Mouse (Mus musculus): Measurements from ENCODE around the gene Slc39a5. TPM values are rescaled to one million over a fixed set of nuclear protein-coding genes. Genes with fewer than 3 reads are reported as not detected.

Gene Slc39a5
- total RNA-seq (2021) (not detected), polyA plus RNA-seq (2012; rRNA removed) (not detected in 2 replicates)
- long read RNA-seq: 0 reads

DNA sequence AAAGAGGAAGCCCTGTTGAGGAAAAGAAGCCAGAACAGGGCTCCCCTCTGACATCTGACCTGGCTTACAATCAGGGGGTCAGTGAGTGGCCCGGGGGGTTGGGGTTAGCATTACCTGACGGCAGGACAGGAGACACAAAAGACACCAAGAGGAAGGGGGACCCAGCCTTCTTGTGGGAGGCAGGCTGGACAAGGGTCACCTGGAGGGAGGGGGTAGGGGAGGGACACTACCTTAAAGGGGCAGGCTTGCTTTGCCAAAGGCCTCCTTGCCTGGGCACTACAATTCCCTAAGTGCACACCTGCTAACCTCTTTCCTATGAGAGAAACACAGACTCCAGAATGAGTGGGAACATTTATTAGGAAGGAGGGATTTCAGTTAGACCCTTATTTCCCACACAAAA is at the start of gene Slc39a5:
Slc39a5 (minus strand) TSS at position 174 of the 400 bp plus-strand sequence.
- no peak for DNase-seq
- Histone ChIP-seq H3K27me3 (ENCODE audit: control insufficient read depth, insufficient read depth, low read length) (no peaks in the 10 kb centered on the region), H3K36me3 (ENCODE audit: control insufficient read depth, insufficient read depth, low read length) (no peaks in the 10 kb centered on the region), H3K27ac (no peak within 1 kb of the TSS), H3K4me3 (no peak within 1 kb of the TSS), H3K9ac (ENCODE audit: low read depth, low read length) (no peak within 1 kb of the TSS), H3K4me1 (ENCODE audit: control insufficient read depth, insufficient read depth, low read length) (no peaks in the 10 kb centered on the region), H3K79me2 (replicated peaks; ENCODE audit: control insufficient read depth, insufficient read depth, low read length) (no peaks in the 10 kb centered on the region)
- TF ChIP-seq POLR2A (IDR thresholded peaks at IDR 0.05; ENCODE audit: insufficient read depth, low read depth, low read length): no peak
- TF ChIP-seq CTCF (IDR thresholded peaks at IDR 0.05): no peak
- TF ChIP-seq EP300 (IDR thresholded peaks at IDR 0.05; ENCODE audit: insufficient read depth, low read depth, low read length): no peak
- 46% methylated on average over 2 of the region's 2 CpGs for WGBS
- intact Hi-C loops (cut with DNase I): no loop called here

DNA sequence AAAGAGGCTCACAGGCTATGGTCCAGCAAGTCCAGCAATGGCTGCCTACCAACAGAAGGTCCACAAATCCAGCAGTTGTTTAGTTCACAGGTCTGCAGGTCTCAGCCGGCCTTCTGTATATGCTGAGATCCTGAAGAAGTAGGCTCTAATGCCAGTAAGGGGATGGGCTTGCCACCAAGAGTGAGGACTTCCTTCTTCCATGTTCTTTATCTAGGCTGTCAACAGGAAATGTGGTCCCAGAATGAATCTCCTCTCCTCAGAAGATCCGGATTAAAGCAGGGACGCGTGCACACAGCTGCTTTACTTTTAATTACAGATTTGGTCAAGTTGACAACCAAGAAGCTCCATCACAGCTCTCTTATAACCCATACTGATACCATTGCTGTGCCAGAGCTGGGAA is 44.4 kb upstream of the Slc39a5 start:
- H3K9ac ChIP-seq (ENCODE audit: low read depth, low read length): no peak overlapping the region
- peak overlapping the region; percentile 18; the same call in 1 of the 2 replicates for H3K27ac ChIP-seq
- no peaks in the 10 kb centered on the region for H3K4me1 ChIP-seq (ENCODE audit: control insufficient read depth, insufficient read depth, low read length)
- TF ChIP-seq EP300 (IDR thresholded peaks at IDR 0.05; ENCODE audit: insufficient read depth, low read depth, low read length) (no peak), CTCF (IDR thresholded peaks at IDR 0.05) (no peak), POLR2A (IDR thresholded peaks at IDR 0.05; ENCODE audit: insufficient read depth, low read depth, low read length) (no peak)
- no peaks in the 10 kb centered on the region for H3K27me3 ChIP-seq (ENCODE audit: control insufficient read depth, insufficient read depth, low read length)
- 33% methylated on average over 4 of the region's 4 CpGs for WGBS
- no peaks in the 10 kb centered on the region for H3K79me2 ChIP-seq (replicated peaks; ENCODE audit: control insufficient read depth, insufficient read depth, low read length)
- H3K36me3 ChIP-seq (ENCODE audit: control insufficient read depth, insufficient read depth, low read length): no peaks in the 10 kb centered on the region
- intact Hi-C loops (cut with DNase I): no loop called here
- DNase-seq: no peak
- no peak overlapping the region for H3K4me3 ChIP-seq

DNA sequence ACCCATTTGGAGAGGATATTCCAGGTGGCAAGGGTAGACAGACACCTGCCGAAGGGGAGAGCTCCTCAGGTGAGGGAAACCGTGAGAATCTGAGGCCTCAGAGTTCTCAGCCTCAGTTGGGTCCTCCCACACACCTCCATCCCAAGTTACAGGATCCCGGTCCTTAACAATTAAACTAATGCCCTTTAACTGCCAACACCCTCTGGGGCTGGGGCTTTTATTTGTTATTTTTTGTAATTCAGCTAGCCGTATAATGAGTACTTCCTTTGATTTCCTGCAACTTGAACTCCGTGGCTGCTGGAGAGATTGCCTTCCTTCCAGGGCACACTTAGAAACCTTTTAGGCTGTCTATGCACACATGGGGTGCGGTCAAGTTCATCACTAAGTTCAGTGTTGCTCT is 43.3 kb upstream of the Slc39a5 start:
- H3K9ac ChIP-seq (ENCODE audit: low read depth, low read length): no peak overlapping the region
- intact Hi-C loops (cut with DNase I): no loop called here
- no peaks in the 10 kb centered on the region for H3K27me3 ChIP-seq (ENCODE audit: control insufficient read depth, insufficient read depth, low read length)
- H3K36me3 ChIP-seq (ENCODE audit: control insufficient read depth, insufficient read depth, low read length): no peaks in the 10 kb centered on the region
- H3K79me2 ChIP-seq (replicated peaks; ENCODE audit: control insufficient read depth, insufficient read depth, low read length): no peaks in the 10 kb centered on the region
- DNase-seq: no peak
- H3K4me3 ChIP-seq: no peak overlapping the region
- 49% methylated on average over 6 of the region's 6 CpGs for WGBS
- TF ChIP-seq POLR2A (IDR thresholded peaks at IDR 0.05; ENCODE audit: insufficient read depth, low read depth, low read length): no peak
- no peak for TF ChIP-seq EP300 (IDR thresholded peaks at IDR 0.05; ENCODE audit: insufficient read depth, low read depth, low read length)
- no peak for TF ChIP-seq CTCF (IDR thresholded peaks at IDR 0.05)
- peaks cover 2% of the 10 kb centered on the region for H3K4me1 ChIP-seq (ENCODE audit: control insufficient read depth, insufficient read depth, low read length)
- no peak overlapping the region for H3K27ac ChIP-seq

DNA sequence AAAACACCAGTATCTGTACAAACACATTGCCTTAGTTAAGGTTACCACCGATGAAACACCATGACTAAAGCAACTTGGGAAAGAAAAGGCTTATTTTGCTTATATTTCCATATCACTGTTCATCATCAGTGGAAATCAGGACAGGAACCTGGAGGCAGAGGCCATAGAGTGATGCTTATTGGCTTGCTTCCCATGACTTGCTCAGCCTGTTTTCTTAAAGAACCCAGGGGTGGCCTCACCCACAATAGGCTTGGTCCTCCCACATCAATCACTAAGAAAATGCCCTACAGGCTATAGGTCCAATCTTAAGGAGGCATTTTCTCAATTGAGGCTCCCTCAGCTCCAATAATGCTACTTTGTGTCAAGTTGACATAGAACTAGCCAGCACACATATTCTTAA is 41.7 kb upstream of the Slc39a5 start:
- TF ChIP-seq CTCF (IDR thresholded peaks at IDR 0.05) (no peak), POLR2A (IDR thresholded peaks at IDR 0.05; ENCODE audit: insufficient read depth, low read depth, low read length) (no peak), EP300 (IDR thresholded peaks at IDR 0.05; ENCODE audit: insufficient read depth, low read depth, low read length) (no peak)
- Histone ChIP-seq H3K27me3 (ENCODE audit: control insufficient read depth, insufficient read depth, low read length) (no peaks in the 10 kb centered on the region), H3K4me1 (ENCODE audit: control insufficient read depth, insufficient read depth, low read length) (peaks cover 3% of the 10 kb centered on the region), H3K79me2 (replicated peaks; ENCODE audit: control insufficient read depth, insufficient read depth, low read length) (no peaks in the 10 kb centered on the region), H3K9ac (ENCODE audit: low read depth, low read length) (no peak overlapping the region), H3K36me3 (ENCODE audit: control insufficient read depth, insufficient read depth, low read length) (no peaks in the 10 kb centered on the region), H3K4me3 (no peak overlapping the region), H3K27ac (no peak overlapping the region)
- 68% methylated on average over 1 of the region's 1 CpGs for WGBS
- intact Hi-C loops (cut with DNase I): no loop called here
- no peak for DNase-seq

DNA sequence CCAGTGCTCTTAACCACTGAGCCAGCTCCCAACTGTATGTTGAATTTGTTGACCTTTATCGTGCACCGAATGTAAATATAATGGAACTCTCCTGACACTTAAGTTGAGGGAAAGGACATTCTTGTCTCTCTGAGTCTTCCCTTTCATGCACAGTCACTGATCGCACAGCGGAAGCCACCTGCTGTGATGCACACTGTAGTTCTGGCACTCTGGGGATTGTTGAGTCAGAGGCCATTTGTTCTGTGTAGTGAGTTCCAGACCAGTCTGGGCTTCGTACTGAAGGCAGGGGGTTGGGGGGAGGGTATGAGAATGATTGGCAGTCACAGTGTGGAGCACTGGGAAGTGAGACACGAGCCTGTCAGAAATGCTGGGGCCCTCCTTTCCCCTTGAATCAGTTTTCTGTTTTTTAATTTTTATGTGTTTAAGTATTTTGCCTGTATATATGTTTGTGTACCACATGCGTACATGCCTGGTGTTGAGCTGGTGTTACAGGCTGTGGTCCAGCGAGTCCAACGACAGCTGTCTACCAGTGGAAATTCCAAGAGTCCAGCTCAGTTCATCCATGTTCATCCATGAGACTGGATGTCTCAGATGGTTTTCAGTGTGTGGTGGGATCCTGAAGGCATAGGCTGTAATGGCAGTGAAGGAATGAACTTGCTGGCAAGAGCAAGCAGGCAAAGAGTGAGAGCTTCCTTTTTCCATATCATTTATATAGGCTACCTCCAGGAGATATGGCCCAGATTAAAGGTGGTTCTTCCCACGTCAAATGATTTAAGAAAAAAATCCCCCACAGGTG is 40.5 kb upstream of the Slc39a5 start:
- Histone ChIP-seq H3K4me1 (ENCODE audit: control insufficient read depth, insufficient read depth, low read length) (peaks cover 3% of the 10 kb centered on the region), H3K27ac (no peak overlapping the region), H3K79me2 (replicated peaks; ENCODE audit: control insufficient read depth, insufficient read depth, low read length) (no peaks in the 10 kb centered on the region), H3K27me3 (ENCODE audit: control insufficient read depth, insufficient read depth, low read length) (no peaks in the 10 kb centered on the region), H3K36me3 (ENCODE audit: control insufficient read depth, insufficient read depth, low read length) (no peaks in the 10 kb centered on the region), H3K9ac (ENCODE audit: low read depth, low read length) (no peak overlapping the region), H3K4me3 (no peak overlapping the region)
- TF ChIP-seq CTCF (IDR thresholded peaks at IDR 0.05) (no peak), POLR2A (IDR thresholded peaks at IDR 0.05; ENCODE audit: insufficient read depth, low read depth, low read length) (no peak), EP300 (IDR thresholded peaks at IDR 0.05; ENCODE audit: insufficient read depth, low read depth, low read length) (no peak)
- no peak for DNase-seq
- WGBS: 88% methylated on average over 10 of the region's 10 CpGs
- intact Hi-C loops (cut with DNase I): no loop called here

DNA sequence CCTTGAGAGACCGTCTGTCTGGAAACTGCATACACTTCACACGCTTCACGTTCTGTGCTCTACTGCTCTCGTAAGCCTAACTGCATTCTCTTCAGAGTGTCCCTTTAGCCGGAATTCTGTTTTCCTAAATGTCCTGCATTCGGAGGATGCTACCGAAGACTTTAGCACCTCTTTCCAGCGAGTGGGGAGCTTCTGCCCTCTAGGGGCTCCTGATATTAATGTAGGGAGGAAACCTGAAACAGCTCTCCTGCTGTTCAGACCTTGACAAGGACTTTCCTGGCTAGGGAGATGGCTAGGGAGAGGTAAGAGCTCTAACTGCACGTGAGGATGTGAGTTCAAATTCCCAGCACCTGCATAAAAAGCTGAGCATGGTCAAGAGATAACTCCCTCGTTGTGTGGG is 39.4 kb upstream of the Slc39a5 start:
- intact Hi-C loops (cut with DNase I): no loop called here
- Histone ChIP-seq H3K4me1 (ENCODE audit: control insufficient read depth, insufficient read depth, low read length) (peaks cover 6% of the 10 kb centered on the region), H3K27me3 (ENCODE audit: control insufficient read depth, insufficient read depth, low read length) (no peaks in the 10 kb centered on the region), H3K27ac (no peak overlapping the region), H3K36me3 (ENCODE audit: control insufficient read depth, insufficient read depth, low read length) (no peaks in the 10 kb centered on the region; the same call in 1 of the 2 replicates), H3K9ac (ENCODE audit: low read depth, low read length) (no peak overlapping the region), H3K4me3 (no peak overlapping the region), H3K79me2 (replicated peaks; ENCODE audit: control insufficient read depth, insufficient read depth, low read length) (no peaks in the 10 kb centered on the region)
- no peak for DNase-seq
- WGBS: 40% methylated on average over 10 of the region's 10 CpGs
- TF ChIP-seq POLR2A (IDR thresholded peaks at IDR 0.05; ENCODE audit: insufficient read depth, low read depth, low read length) (no peak), EP300 (IDR thresholded peaks at IDR 0.05; ENCODE audit: insufficient read depth, low read depth, low read length) (0 out of 2 replicates have a peak, but pooled peaks have one; percentile 38), CTCF (IDR thresholded peaks at IDR 0.05) (peak; percentile 71)

Data from heart, adult 2 months (tissue).